Mouse (Mus musculus): ENCODE measurements at regions not wholly inside any gene's neighbourhood (a gene's known extent, or its start where the extent isn't known, plus 50 kb on each side); places are given as distances from the start of the nearest gene placed in this dataset.
A peak's percentile ranks its signal among the peaks of the same experiment; 100 is the strongest.

- DNase-seq (ENCODE audit: low read depth, low spot score): no peak
These were observed 161.5 kb downstream of the Ajap1 start for GRCm38 (mm10) chr4:153321085-153321484.

GRCm38 (mm10) chr4:153320602-153321001, 162.0 kb downstream of the Ajap1 start:
- DNase-seq (ENCODE audit: low read depth, low spot score): no peak

GRCm38 (mm10) chr4:153316964-153317724, 165.5 kb downstream of the Ajap1 start:
- peak; percentile 36 for DNase-seq (ENCODE audit: low read depth, low spot score)

- no peak for DNase-seq (ENCODE audit: low read depth, low spot score)
These were observed 166.1 kb downstream of the Ajap1 start for GRCm38 (mm10) chr4:153316519-153316918.

GRCm38 (mm10) chr4:153313961-153314360, 168.7 kb downstream of the Ajap1 start:
- no peak for DNase-seq (ENCODE audit: low read depth, low spot score)

DNA sequence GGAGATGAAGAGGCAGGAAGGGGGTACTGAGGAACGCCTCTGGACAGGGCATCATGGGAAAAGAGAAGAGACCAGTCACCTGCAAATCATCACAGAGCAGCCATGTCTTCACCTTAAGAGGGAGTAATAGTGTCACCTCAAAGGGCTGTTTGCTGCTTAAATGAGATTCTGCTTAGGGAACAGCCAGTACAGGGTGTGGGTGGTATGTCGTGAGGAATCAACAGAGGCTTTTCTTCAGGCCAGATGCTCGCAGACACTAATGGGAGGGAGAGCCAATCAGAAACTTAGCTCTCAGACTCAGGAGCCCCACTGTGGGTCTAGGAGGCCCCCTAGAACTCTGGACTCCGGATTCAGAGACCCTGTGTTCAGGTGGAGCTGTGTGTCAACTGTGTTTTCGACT, 171.0 kb downstream of the Ajap1 start:
- DNase-seq (ENCODE audit: low read depth, low spot score): no peak

DNA sequence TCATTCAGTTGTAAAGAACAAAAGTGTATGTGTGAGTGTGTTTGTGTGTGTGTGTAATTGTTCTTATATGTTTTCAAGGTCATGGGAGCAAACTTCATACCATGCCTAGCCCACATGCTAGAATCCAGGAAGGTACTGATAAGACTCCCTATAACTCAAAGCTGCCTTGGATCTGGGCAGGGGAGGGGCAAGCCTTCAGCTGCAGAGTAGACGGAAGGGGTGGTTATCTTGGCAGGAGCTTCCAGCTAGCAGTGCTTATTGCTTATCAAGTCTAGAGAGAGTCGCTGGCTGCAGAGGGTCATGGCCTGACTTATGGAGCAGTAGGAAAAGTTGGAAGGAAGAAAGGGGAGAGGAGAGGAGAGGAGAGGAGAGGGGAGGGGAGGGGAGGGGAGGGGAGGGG, 172.0 kb downstream of the Ajap1 start:
- peak; percentile 3 for DNase-seq (ENCODE audit: low read depth, low spot score)

- no peak for DNase-seq (ENCODE audit: low read depth, low spot score)
These were observed 179.1 kb downstream of the Ajap1 start for GRCm38 (mm10) chr4:153303521-153303920.

- no peak for DNase-seq (ENCODE audit: low read depth, low spot score)
These were observed 179.8 kb downstream of the Ajap1 start for GRCm38 (mm10) chr4:153302855-153303254.

- no peak for DNase-seq (ENCODE audit: low read depth, low spot score)
These were observed 184.3 kb downstream of the Ajap1 start for GRCm38 (mm10) chr4:153298277-153298676.

- no peak for DNase-seq (ENCODE audit: low read depth, low spot score)
These were observed 187.8 kb downstream of the Ajap1 start for GRCm38 (mm10) chr4:153294828-153295227.

- DNase-seq (ENCODE audit: low read depth, low spot score): no peak
These were observed 189.5 kb downstream of the Ajap1 start for GRCm38 (mm10) chr4:153293137-153293536.

DNA sequence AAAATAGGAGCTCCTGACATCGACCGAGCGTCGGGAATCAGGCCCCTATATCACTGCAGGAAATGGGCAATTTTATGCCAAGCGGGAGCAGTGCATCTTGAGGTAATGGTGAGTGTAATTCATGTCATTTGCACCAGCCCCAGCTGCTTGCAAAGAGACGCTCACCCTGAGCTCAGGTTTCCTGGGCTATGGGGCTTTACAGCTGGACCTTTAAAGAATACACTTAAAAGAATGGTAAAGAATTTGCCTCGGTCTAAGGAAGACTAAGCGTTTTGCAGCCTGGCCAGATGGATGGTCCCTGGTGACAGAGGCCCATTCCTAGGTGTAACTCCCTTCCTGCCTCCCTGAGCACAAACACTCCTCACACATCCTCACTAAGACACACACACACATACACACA, 194.2 kb downstream of the Ajap1 start:
- DNase-seq (ENCODE audit: low read depth, low spot score): no peak

GRCm38 (mm10) chr4:153284209-153284608, 198.4 kb downstream of the Ajap1 start:
- no peak for DNase-seq (ENCODE audit: low read depth, low spot score)

- no peak for DNase-seq (ENCODE audit: low read depth, low spot score)
These were observed 206.0 kb downstream of the Ajap1 start for GRCm38 (mm10) chr4:153276571-153276970.

- no peak for DNase-seq (ENCODE audit: low read depth, low spot score)
These were observed 211.2 kb downstream of the Ajap1 start for GRCm38 (mm10) chr4:153271376-153271775.

GRCm38 (mm10) chr4:153263216-153263805, 219.3 kb downstream of the Ajap1 start:
- DNase-seq (ENCODE audit: low read depth, low spot score): no peak

GRCm38 (mm10) chr4:153260941-153261557, 221.6 kb downstream of the Ajap1 start:
- DNase-seq (ENCODE audit: low read depth, low spot score): no peak

DNA sequence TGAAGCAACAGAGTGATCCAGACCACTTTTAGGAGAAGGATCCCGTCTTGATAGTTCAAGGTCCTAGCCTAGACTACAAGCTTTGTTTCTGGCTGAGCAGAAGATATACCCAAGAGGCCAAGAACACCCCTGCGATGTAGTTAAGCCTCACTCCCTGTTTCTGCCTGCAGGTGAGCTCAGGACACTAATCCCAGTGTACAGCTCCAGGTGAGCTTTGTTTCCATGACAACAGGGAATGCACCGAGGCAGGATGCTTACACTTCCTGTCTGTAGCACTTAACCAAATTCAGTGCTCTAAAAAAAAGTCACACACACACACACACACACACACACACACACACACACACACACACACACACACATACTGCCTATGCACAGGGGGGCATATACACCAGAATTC, 230.7 kb downstream of the Ajap1 start:
- no peak for DNase-seq (ENCODE audit: low read depth, low spot score)

GRCm38 (mm10) chr4:153251311-153251710, 231.3 kb downstream of the Ajap1 start:
- DNase-seq (ENCODE audit: low read depth, low spot score): no peak

- no peak for DNase-seq (ENCODE audit: low read depth, low spot score)
These were observed 245.9 kb downstream of the Ajap1 start for GRCm38 (mm10) chr4:153236680-153237079.

GRCm38 (mm10) chr4:153233762-153234161, 248.8 kb downstream of the Ajap1 start:
- no peak for DNase-seq (ENCODE audit: low read depth, low spot score)

DNA sequence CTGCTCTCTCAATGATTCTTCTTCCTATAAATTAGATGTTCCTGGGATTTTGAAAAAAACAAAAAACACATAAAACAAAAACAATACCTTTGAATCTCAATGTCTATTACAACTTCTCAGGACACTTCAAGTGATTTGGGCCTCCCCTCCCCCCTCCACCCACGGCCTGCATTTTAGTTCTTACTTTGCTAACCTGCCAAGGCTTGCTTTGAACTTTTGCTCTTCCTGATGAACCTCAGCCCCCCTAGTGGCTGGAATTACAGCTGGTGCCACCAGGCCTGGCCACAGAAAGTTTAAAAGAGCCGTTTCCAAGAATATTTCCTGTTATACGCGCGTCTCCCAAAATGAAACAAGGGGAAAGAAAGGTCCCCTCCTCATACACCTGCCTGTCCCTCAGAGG, 253.4 kb downstream of the Ajap1 start:
- no peak for DNase-seq (ENCODE audit: low read depth, low spot score)
